Mouse (Mus musculus): Measurements from ENCODE around the gene Hck. TPM values are rescaled to one million over a fixed set of nuclear protein-coding genes. Genes with fewer than 3 reads are reported as not detected.

Gene Hck
- polyA plus RNA-seq, 1 experiment = 1.2 TPM

- WGBS = 22% methylated on average over 10 of the region's 10 CpGs
- H3K4me1 ChIP-seq (ENCODE audit: control insufficient read depth, insufficient read depth, low read length) = no peaks in the 10 kb centered on the region
- DNase-seq = peak; percentile 57 to 66
- TF ChIP-seq CTCF (IDR thresholded peaks at IDR 0.05; ENCODE audit: borderline replicate concordance, insufficient read depth, low read depth, low read length) (peak; percentile 80), POLR2A (IDR thresholded peaks at IDR 0.05; ENCODE audit: borderline replicate concordance, insufficient read depth, low read length) (no peak)
- no peak overlapping the region for H3K4me3 ChIP-seq (replicated peaks; ENCODE audit: insufficient read depth, low read depth, low read length)
- no peaks in the 10 kb centered on the region; the same call in 1 of the 2 replicates for H3K27me3 ChIP-seq (ENCODE audit: control insufficient read depth, insufficient read depth, low read length)
- no peak overlapping the region for H3K27ac ChIP-seq (ENCODE audit: insufficient read depth, low read length)
Observed at GRCm38 (mm10) chr2:153142620-153143199, 34.4 kb downstream of the Hck start.

DNA sequence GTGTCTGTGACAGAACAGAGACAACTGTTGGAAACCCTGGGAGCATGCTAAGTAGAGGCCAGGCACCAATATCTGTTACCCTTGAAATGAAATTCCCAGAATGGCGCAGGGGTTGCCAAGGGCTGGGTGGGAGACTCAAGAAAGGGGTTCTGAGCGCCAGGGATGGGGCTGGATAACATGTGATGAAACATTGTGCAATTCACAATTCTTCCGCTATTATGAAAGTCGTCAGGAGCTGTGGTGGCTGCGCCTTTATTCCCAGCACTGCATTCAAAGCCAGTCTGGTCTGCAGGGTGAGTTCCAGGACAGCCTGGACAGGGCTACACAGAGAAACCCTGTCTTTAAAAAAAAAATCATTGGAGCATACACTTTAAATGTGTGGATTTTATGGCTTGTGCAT, 37.1 kb downstream of the Hck start:
- no peak for DNase-seq
- Histone ChIP-seq H3K4me3 (replicated peaks; ENCODE audit: insufficient read depth, low read depth, low read length) (no peak overlapping the region), H3K4me1 (ENCODE audit: control insufficient read depth, insufficient read depth, low read length) (no peaks in the 10 kb centered on the region), H3K27me3 (ENCODE audit: control insufficient read depth, insufficient read depth, low read length) (no peaks in the 10 kb centered on the region), H3K27ac (ENCODE audit: insufficient read depth, low read length) (no peak overlapping the region)
- TF ChIP-seq CTCF (IDR thresholded peaks at IDR 0.05; ENCODE audit: borderline replicate concordance, insufficient read depth, low read depth, low read length) (no peak), POLR2A (IDR thresholded peaks at IDR 0.05; ENCODE audit: borderline replicate concordance, insufficient read depth, low read length) (no peak)
- WGBS = 78% methylated on average over 5 of the region's 5 CpGs

DNA sequence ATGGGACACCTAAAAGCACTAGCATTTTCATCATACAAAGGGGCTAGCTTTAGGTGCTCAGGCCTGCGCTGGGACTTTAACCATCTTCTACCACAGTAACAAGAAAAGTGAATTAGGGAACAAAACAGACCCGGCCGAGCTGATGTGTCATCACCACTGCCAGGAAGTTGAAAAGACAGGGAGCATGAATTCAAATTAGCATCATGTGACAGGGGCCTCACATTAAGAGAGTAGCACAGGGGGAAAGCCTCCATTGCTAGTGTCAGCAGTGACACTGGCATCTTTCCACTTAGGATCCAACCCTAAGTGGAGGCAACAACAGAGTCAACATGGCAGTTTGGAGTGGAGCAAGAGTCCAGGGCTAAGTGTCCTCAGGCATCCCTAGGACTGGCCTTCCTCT, 39.0 kb downstream of the Hck start:
- H3K27ac ChIP-seq (ENCODE audit: insufficient read depth, low read length) = no peak overlapping the region
- H3K27me3 ChIP-seq (ENCODE audit: control insufficient read depth, insufficient read depth, low read length) = no peaks in the 10 kb centered on the region
- DNase-seq = no peak
- WGBS = 83% methylated on average over 3 of the region's 3 CpGs
- H3K4me3 ChIP-seq (replicated peaks; ENCODE audit: insufficient read depth, low read depth, low read length) = no peak overlapping the region
- no peak for TF ChIP-seq CTCF (IDR thresholded peaks at IDR 0.05; ENCODE audit: borderline replicate concordance, insufficient read depth, low read depth, low read length)
- no peak for TF ChIP-seq POLR2A (IDR thresholded peaks at IDR 0.05; ENCODE audit: borderline replicate concordance, insufficient read depth, low read length)
- peaks cover 7% of the 10 kb centered on the region for H3K4me1 ChIP-seq (ENCODE audit: control insufficient read depth, insufficient read depth, low read length)

DNA sequence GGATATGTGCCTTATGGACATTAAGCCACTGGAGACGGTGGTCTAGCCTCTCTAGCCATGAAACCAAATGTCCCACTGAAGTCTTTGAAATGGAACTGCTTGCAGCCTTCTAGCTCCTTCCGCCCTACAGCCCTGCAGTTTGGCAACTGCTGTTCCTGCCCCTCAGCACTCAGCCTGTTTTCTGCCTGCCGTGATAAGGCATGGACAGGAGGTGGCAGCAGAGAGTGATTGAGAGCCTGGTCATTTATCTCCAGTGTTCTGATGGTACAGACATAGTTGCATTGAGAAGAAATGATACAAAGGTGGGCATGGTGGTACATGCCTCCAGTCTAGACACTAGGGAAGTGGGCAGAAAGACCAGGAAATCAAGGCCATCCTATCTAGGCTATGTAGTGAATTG, 39.4 kb downstream of the Hck start:
- DNase-seq = peak; percentile 71 to 81
- TF ChIP-seq CTCF (IDR thresholded peaks at IDR 0.05; ENCODE audit: borderline replicate concordance, insufficient read depth, low read depth, low read length) (peak; percentile 92), POLR2A (IDR thresholded peaks at IDR 0.05; ENCODE audit: borderline replicate concordance, insufficient read depth, low read length) (no peak)
- no peaks in the 10 kb centered on the region for H3K27me3 ChIP-seq (ENCODE audit: control insufficient read depth, insufficient read depth, low read length)
- WGBS = 7% methylated on average over 3 of the region's 3 CpGs
- no peak overlapping the region for H3K4me3 ChIP-seq (replicated peaks; ENCODE audit: insufficient read depth, low read depth, low read length)
- H3K4me1 ChIP-seq (ENCODE audit: control insufficient read depth, insufficient read depth, low read length) = peaks cover 12% of the 10 kb centered on the region
- H3K27ac ChIP-seq (ENCODE audit: insufficient read depth, low read length) = no peak overlapping the region

- Histone ChIP-seq H3K4me1 (ENCODE audit: control insufficient read depth, insufficient read depth, low read length) (peaks cover 25% of the 10 kb centered on the region), H3K4me3 (replicated peaks; ENCODE audit: insufficient read depth, low read depth, low read length) (no peak overlapping the region), H3K27ac (ENCODE audit: insufficient read depth, low read length) (no peak overlapping the region), H3K27me3 (ENCODE audit: control insufficient read depth, insufficient read depth, low read length) (no peaks in the 10 kb centered on the region)
- WGBS = 91% methylated on average over 3 of the region's 3 CpGs
- TF ChIP-seq CTCF (IDR thresholded peaks at IDR 0.05; ENCODE audit: borderline replicate concordance, insufficient read depth, low read depth, low read length) (no peak), POLR2A (IDR thresholded peaks at IDR 0.05; ENCODE audit: borderline replicate concordance, insufficient read depth, low read length) (no peak)
- DNase-seq = no peak
Observed at GRCm38 (mm10) chr2:153149742-153150141, 41.5 kb downstream of the Hck start.

- H3K27ac ChIP-seq (ENCODE audit: insufficient read depth, low read length) = no peak overlapping the region
- H3K27me3 ChIP-seq (ENCODE audit: control insufficient read depth, insufficient read depth, low read length) = no peaks in the 10 kb centered on the region
- 89% methylated on average over 7 of the region's 7 CpGs for WGBS
- DNase-seq = no peak
- TF ChIP-seq CTCF (IDR thresholded peaks at IDR 0.05; ENCODE audit: borderline replicate concordance, insufficient read depth, low read depth, low read length) (no peak), POLR2A (IDR thresholded peaks at IDR 0.05; ENCODE audit: borderline replicate concordance, insufficient read depth, low read length) (no peak)
- H3K4me1 ChIP-seq (ENCODE audit: control insufficient read depth, insufficient read depth, low read length) = peaks cover 25% of the 10 kb centered on the region
- no peak overlapping the region for H3K4me3 ChIP-seq (replicated peaks; ENCODE audit: insufficient read depth, low read depth, low read length)
Observed at GRCm38 (mm10) chr2:153151026-153151425, 42.8 kb downstream of the Hck start.

DNA sequence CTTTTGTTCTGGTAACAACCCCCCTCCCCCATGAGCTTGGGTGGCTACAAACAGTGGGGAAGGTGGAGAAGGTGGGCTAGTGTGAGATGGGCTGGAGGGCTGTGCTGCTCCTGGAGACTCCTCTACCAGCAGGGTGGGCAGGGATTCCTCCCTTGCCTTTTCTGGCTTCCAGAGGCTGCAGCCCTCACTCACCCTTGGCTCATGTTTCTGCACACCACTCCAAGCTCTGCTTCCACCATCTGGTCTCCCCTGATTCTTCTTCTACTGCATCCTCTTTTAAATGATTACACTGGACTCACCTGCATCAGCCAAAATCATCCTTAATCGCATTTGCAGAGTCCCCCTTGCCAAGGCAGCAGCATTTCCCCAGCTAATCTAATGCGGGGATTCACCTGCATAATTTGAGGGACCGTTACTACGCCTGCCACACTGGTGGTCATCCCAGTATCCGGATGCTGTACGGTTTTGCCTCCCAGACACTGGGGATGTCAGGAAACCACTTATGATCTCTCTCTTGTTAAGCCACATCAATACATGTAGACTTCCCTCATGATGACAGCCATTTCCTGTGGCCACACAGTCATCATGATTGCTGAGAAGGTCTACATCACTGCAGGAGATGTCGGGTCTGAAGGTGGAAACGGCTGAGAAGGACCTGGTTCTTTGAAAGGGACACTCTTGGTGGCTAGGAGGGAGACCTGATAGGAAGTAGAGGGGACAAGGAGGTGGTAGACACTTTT, 43.8 kb downstream of the Hck start:
- 21% methylated on average over 8 of the region's 8 CpGs for whole genome bisulfite sequencing
- TF ChIP-seq POLR2A (IDR thresholded peaks at IDR 0.05; ENCODE audit: borderline replicate concordance, insufficient read depth, low read length) (no peak), CTCF (IDR thresholded peaks at IDR 0.05; ENCODE audit: borderline replicate concordance, insufficient read depth, low read depth, low read length) (no peak)
- DNase-seq = peak; percentile 43 to 63
- H3K27ac ChIP-seq (ENCODE audit: insufficient read depth, low read length) = peak overlapping the region; percentile 84
- H3K4me1 ChIP-seq (ENCODE audit: control insufficient read depth, insufficient read depth, low read length) = peaks cover 25% of the 10 kb centered on the region
- no peaks in the 10 kb centered on the region for H3K27me3 ChIP-seq (ENCODE audit: control insufficient read depth, insufficient read depth, low read length)
- no peak overlapping the region for H3K4me3 ChIP-seq (replicated peaks; ENCODE audit: insufficient read depth, low read depth, low read length)

DNA sequence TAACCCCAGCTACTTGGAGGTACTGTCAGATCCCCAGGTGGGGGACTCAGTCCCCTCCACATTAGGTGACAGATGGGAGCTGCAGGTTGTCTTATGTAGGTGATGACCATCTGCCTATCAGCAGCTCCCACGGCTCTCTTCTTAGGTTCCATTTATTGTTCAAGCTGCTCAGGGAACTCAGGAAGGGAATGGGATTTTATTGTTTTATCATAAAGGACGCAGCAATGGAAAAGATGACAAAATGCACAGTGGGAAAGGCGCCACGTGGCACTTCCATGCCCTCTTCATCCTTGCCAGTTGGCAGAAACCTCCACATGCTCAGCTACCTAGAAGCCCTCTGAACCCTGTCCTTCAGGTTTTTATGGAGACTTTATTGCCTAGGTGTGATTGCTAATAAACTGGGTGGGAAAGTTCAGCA, 44.8 kb downstream of the Hck start:
- TF ChIP-seq CTCF (IDR thresholded peaks at IDR 0.05; ENCODE audit: borderline replicate concordance, insufficient read depth, low read depth, low read length) (no peak), POLR2A (IDR thresholded peaks at IDR 0.05; ENCODE audit: borderline replicate concordance, insufficient read depth, low read length) (no peak)
- H3K4me3 ChIP-seq (replicated peaks; ENCODE audit: insufficient read depth, low read depth, low read length) = no peak overlapping the region
- DNase-seq = peak; percentile 65 to 74
- peak overlapping the region; percentile 84 for H3K27ac ChIP-seq (ENCODE audit: insufficient read depth, low read length)
- no peaks in the 10 kb centered on the region for H3K27me3 ChIP-seq (ENCODE audit: control insufficient read depth, insufficient read depth, low read length)
- WGBS = 18% methylated on average over 4 of the region's 4 CpGs
- peaks cover 25% of the 10 kb centered on the region for H3K4me1 ChIP-seq (ENCODE audit: control insufficient read depth, insufficient read depth, low read length)
